Mouse (Mus musculus) intestine, embryonic 15.5 days (tissue): ENCODE measurements at regions not wholly inside any gene's neighbourhood (a gene's known extent, or its start where the extent isn't known, plus 50 kb on each side); places are given as distances from the start of the nearest gene placed in this dataset.

Source experiments
- ATAC-seq: fragments of 200-750 bp; cut with Nextera tagmentation; 2 replicates; pipeline ENCODE4 v1.8.0; 2017; ENCODE audit warnings: moderate TSS enrichment, moderate library complexity
- H3K27ac ChIP-seq: fragments of 300-500 bp; sonication (generic); 2 replicates; pipeline ENCODE4 v1.5.1; 2015; ENCODE audit warnings: mild to moderate bottlenecking, inconsistent platforms
- H3K27me3 ChIP-seq: fragments of 300-500 bp; sonication (generic); replicated peaks from 2 replicates; pipeline ENCODE4 v1.6.1; 2015; ENCODE audit warnings: inconsistent platforms
- H3K36me3 ChIP-seq: fragments of 300-500 bp; sonication (generic); 2 replicates; pipeline ENCODE4 v1.6.1; 2015; ENCODE audit warnings: inconsistent platforms
- H3K4me1 ChIP-seq: fragments of 300-500 bp; sonication (generic); replicated peaks from 2 replicates; pipeline ENCODE4 v1.6.1; 2015; ENCODE audit warnings: inconsistent platforms
- H3K4me2 ChIP-seq: fragments of 300-500 bp; sonication (generic); replicated peaks from 2 replicates; pipeline ENCODE4 v1.6.1; 2015; ENCODE audit warnings: mild to moderate bottlenecking, inconsistent platforms
- H3K4me3 ChIP-seq: fragments of 300-500 bp; sonication (generic); replicated peaks from 2 replicates; pipeline ENCODE4 v1.5.1; 2015; ENCODE audit warnings: inconsistent platforms
- H3K9ac ChIP-seq: fragments of 300-500 bp; sonication (generic); 2 replicates; pipeline ENCODE4 v1.6.1; 2015; ENCODE audit warnings: inconsistent platforms
- H3K9me3 ChIP-seq: fragments of 300-500 bp; sonication (generic); 2 replicates; pipeline ENCODE4 v1.6.1; 2016; ENCODE audit warnings: inconsistent platforms
- WGBS: fragments of 180-500 bp; shearing (Covaris S2); methylation state at CpG from one replicate; pipeline ENCODE4 v1.1.7; 2015; 5-methylcytosine and 5-hydroxymethylcytosine counted together

- Histone ChIP-seq H3K27me3 (no peaks in the 10 kb centered on the region), H3K9ac (no peak overlapping the region), H3K27ac (no peak overlapping the region), H3K4me3 (no peak overlapping the region), H3K4me1 (no peaks in the 10 kb centered on the region), H3K36me3 (no peaks in the 10 kb centered on the region), H3K4me2 (no peak overlapping the region), H3K9me3 (no peaks in the 10 kb centered on the region)
- ATAC-seq, result no peak
- WGBS, result 72% methylated on average over 2 of the region's 2 CpGs
Measured at GRCm38 (mm10) chr17:79282771-79283170, 72.1 kb downstream of the Cdc42ep3 start.

- Histone ChIP-seq H3K9ac (no peak overlapping the region), H3K27ac (no peak overlapping the region), H3K36me3 (no peaks in the 10 kb centered on the region), H3K27me3 (no peaks in the 10 kb centered on the region), H3K4me3 (no peak overlapping the region), H3K4me1 (peaks cover 5% of the 10 kb centered on the region; the same call in 1 of the 2 replicates), H3K4me2 (no peak overlapping the region), H3K9me3 (no peaks in the 10 kb centered on the region)
- no peak for ATAC-seq
- WGBS, result 64% methylated on average over 8 of the region's 8 CpGs
Measured at GRCm38 (mm10) chr17:79273551-79273950, 81.3 kb downstream of the Cdc42ep3 start.

GRCm38 (mm10) chr17:79259691-79260090, 95.2 kb downstream of the Cdc42ep3 start:
- no peak overlapping the region for H3K9ac ChIP-seq
- WGBS, result 39% methylated on average over 5 of the region's 5 CpGs
- no peaks in the 10 kb centered on the region for H3K36me3 ChIP-seq
- H3K9me3 ChIP-seq, result no peaks in the 10 kb centered on the region
- H3K4me1 ChIP-seq, result no peaks in the 10 kb centered on the region
- no peak overlapping the region for H3K4me3 ChIP-seq
- no peaks in the 10 kb centered on the region for H3K27me3 ChIP-seq
- no peak overlapping the region for H3K27ac ChIP-seq
- ATAC-seq, result no peak
- H3K4me2 ChIP-seq, result no peak overlapping the region

GRCm38 (mm10) chr17:79246962-79247902, 107.7 kb downstream of the Cdc42ep3 start:
- H3K27ac ChIP-seq, result no peak overlapping the region
- H3K4me1 ChIP-seq, result no peaks in the 10 kb centered on the region
- WGBS, result 74% methylated on average over 9 of the region's 9 CpGs
- no peak overlapping the region for H3K9ac ChIP-seq
- no peak for ATAC-seq
- no peak overlapping the region for H3K4me3 ChIP-seq
- H3K27me3 ChIP-seq, result no peaks in the 10 kb centered on the region
- H3K4me2 ChIP-seq, result no peak overlapping the region
- no peaks in the 10 kb centered on the region for H3K9me3 ChIP-seq
- H3K36me3 ChIP-seq, result no peaks in the 10 kb centered on the region

GRCm38 (mm10) chr17:79244121-79244520, 110.8 kb downstream of the Cdc42ep3 start:
- H3K9ac ChIP-seq, result no peak overlapping the region
- H3K4me1 ChIP-seq, result no peaks in the 10 kb centered on the region
- no peak overlapping the region for H3K4me3 ChIP-seq
- 83% methylated on average over 11 of the region's 11 CpGs for WGBS
- no peak for ATAC-seq
- no peaks in the 10 kb centered on the region for H3K27me3 ChIP-seq
- no peaks in the 10 kb centered on the region for H3K9me3 ChIP-seq
- H3K36me3 ChIP-seq, result no peaks in the 10 kb centered on the region
- no peak overlapping the region for H3K27ac ChIP-seq
- no peak overlapping the region for H3K4me2 ChIP-seq

- no peaks in the 10 kb centered on the region for H3K9me3 ChIP-seq
- no peak for ATAC-seq
- H3K36me3 ChIP-seq, result no peaks in the 10 kb centered on the region
- WGBS, result 69% methylated on average over 2 of the region's 2 CpGs
- H3K4me2 ChIP-seq, result no peak overlapping the region
- no peaks in the 10 kb centered on the region for H3K27me3 ChIP-seq
- no peaks in the 10 kb centered on the region for H3K4me1 ChIP-seq
- H3K4me3 ChIP-seq, result no peak overlapping the region
- H3K9ac ChIP-seq, result no peak overlapping the region
- H3K27ac ChIP-seq, result no peak overlapping the region
Measured at GRCm38 (mm10) chr17:79243426-79243825, 111.5 kb downstream of the Cdc42ep3 start.

GRCm38 (mm10) chr17:79241489-79241888, 113.4 kb downstream of the Cdc42ep3 start:
- no peak overlapping the region for H3K4me2 ChIP-seq
- no peaks in the 10 kb centered on the region for H3K36me3 ChIP-seq
- no peak overlapping the region for H3K9ac ChIP-seq
- 85% methylated on average over 3 of the region's 3 CpGs for WGBS
- no peak overlapping the region for H3K4me3 ChIP-seq
- no peaks in the 10 kb centered on the region for H3K27me3 ChIP-seq
- no peaks in the 10 kb centered on the region for H3K9me3 ChIP-seq
- no peak overlapping the region for H3K27ac ChIP-seq
- no peak for ATAC-seq
- no peaks in the 10 kb centered on the region for H3K4me1 ChIP-seq

- no peak for ATAC-seq
- Histone ChIP-seq H3K9me3 (no peaks in the 10 kb centered on the region), H3K27ac (no peak overlapping the region), H3K4me1 (no peaks in the 10 kb centered on the region), H3K36me3 (no peaks in the 10 kb centered on the region), H3K9ac (no peak overlapping the region), H3K4me3 (no peak overlapping the region), H3K27me3 (no peaks in the 10 kb centered on the region), H3K4me2 (no peak overlapping the region)
- WGBS, result 64% methylated on average over 3 of the region's 3 CpGs
Measured at GRCm38 (mm10) chr17:79236244-79236781, 118.6 kb downstream of the Cdc42ep3 start.

- Histone ChIP-seq H3K27me3 (no peaks in the 10 kb centered on the region), H3K4me2 (no peak overlapping the region), H3K9ac (no peak overlapping the region), H3K36me3 (no peaks in the 10 kb centered on the region), H3K4me3 (no peak overlapping the region), H3K9me3 (no peaks in the 10 kb centered on the region), H3K4me1 (no peaks in the 10 kb centered on the region), H3K27ac (no peak overlapping the region)
- 72% methylated on average over 25 of the region's 25 CpGs for WGBS
- ATAC-seq, result no peak
Measured at GRCm38 (mm10) chr17:79230653-79231489, 124.0 kb downstream of the Cdc42ep3 start.

- no peak overlapping the region for H3K4me3 ChIP-seq
- no peak for ATAC-seq
- no peaks in the 10 kb centered on the region for H3K27me3 ChIP-seq
- no peaks in the 10 kb centered on the region for H3K9me3 ChIP-seq
- no peak overlapping the region for H3K4me2 ChIP-seq
- 90% methylated on average over 1 of the region's 1 CpGs for WGBS
- H3K9ac ChIP-seq, result no peak overlapping the region
- H3K27ac ChIP-seq, result no peak overlapping the region
- H3K4me1 ChIP-seq, result no peaks in the 10 kb centered on the region
- no peaks in the 10 kb centered on the region for H3K36me3 ChIP-seq
Measured at GRCm38 (mm10) chr17:79206563-79206962, 148.3 kb downstream of the Cdc42ep3 start.

- no peak for ATAC-seq
- Histone ChIP-seq H3K9me3 (no peaks in the 10 kb centered on the region), H3K4me3 (no peak overlapping the region), H3K36me3 (no peaks in the 10 kb centered on the region), H3K27ac (no peak overlapping the region), H3K9ac (no peak overlapping the region), H3K4me1 (no peaks in the 10 kb centered on the region), H3K4me2 (no peak overlapping the region), H3K27me3 (no peaks in the 10 kb centered on the region)
- WGBS, result 61% methylated on average over 4 of the region's 4 CpGs
Measured at GRCm38 (mm10) chr17:79206111-79206510, 148.8 kb downstream of the Cdc42ep3 start.

GRCm38 (mm10) chr17:79199814-79200491, 148.2 kb downstream of the Qpct start:
- Histone ChIP-seq H3K36me3 (no peaks in the 10 kb centered on the region), H3K27me3 (no peaks in the 10 kb centered on the region), H3K27ac (no peak overlapping the region), H3K9me3 (no peaks in the 10 kb centered on the region), H3K9ac (no peak overlapping the region), H3K4me2 (no peak overlapping the region), H3K4me1 (no peaks in the 10 kb centered on the region), H3K4me3 (no peak overlapping the region)
- WGBS, result 64% methylated on average over 9 of the region's 9 CpGs
- ATAC-seq, result no peak
